Mouse (Mus musculus) ZHBTc4 (cell line): ENCODE data around the gene Vezf1.
"Not testable (repeated sequence)": the region's sequence is repeated elsewhere in the genome, so short reads cannot be mapped to it uniquely, and the experiment has no call there.

ENCODE experiments used
- DNase-seq: peaks from one replicate; pipeline ENCODE4 v3.0.0-alpha.2; 2011; ENCODE audit warnings: low read depth, low spot score

Vezf1 gene

DNA sequence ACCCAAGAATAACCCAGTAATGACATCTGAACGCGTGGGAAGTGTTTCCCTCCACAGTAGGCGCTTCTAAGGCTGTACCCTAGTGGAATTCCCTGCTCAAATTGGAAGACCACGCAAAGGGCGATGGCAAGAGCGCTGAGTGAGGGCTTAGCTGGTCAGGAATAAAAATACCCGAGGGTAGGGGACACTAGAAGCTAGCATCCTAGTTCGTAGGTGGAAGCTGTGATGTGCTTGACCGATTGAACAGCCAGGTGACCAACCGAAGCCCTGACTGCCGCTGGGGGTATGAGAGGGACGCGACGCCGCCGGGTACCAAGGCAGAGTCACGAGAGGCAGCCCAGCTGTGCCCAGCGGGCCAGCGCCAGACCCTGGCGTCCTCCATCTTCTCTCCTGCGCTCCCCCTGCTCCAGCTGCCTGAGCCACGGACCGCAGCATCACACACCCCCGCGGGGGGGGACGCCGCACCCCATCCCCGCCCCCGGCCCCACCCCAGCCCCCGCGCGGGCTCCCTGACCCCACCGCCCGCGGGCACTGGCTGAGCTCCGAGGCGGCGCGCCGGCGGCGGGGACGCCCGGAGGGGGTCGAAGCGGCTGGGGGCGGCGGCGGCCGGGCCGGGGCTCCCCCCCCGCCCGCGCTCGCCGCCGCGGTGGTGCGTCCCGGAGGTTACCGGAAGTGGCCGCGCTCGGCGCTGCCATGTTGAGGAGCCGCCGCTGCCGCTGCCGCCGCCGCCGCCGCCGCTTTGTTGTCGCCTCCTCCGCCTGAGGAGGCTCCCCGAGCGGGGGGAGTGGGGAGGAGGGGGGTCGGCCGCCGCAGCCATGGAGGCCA lies at the start of gene Vezf1:
Gene Vezf1, plus strand, starts transcription at position 694 of the 825 bp plus-strand sequence.
- DNase-seq: peak; percentile 87

DNA sequence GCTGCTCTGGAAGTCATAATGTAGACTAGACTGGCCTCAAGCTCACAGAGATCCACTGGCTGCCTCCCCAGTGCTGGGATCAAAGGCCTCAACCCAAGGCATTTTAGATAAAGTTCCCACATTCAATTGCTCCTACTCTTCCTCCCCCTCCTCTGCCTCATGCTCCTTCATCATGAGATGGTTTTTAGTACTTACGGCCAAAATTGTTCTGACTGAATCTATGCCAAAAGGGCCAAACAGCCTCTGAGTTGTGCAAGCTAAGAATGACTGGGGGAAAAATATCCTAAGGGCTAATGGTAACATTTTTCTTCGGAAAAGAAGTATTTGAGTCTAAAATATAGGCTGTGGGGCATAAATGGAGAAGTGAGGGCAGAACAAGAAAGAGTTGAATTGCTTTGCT lies 44.1 kb upstream of the Vezf1 start:
- DNase-seq: no peak

DNA sequence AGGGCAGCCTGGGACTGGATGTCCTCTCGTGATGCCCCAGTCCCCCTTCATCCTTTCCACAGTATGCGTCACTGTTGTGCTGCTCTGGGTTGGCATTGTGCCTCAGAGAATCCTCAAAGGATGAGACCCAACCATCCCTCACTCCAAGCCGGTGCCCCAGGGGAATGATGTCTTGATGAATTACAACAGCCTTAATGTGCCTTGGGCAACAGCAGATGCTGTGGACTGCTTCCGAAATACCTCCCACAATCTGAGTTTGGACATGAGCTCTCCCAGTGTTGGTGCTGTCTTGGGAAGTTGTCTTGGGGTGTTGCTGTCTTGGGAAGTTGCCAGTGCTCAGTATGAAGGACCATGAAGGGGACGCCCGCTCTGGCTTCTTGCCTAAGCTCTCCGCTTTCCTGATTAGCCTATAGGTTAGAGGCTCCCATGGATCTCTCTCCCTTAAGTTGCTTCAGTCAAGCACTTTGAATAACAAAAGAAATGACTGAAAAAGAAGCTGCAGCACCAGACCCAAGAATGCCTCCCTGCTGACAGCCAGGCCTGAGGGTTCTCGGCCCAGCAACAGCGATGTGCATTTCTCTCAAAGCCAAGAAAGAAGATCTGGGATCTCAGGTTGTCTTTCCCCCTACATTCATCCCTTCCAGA lies 40.6 kb upstream of the Vezf1 start:
- peak; percentile 93 for DNase-seq

DNA sequence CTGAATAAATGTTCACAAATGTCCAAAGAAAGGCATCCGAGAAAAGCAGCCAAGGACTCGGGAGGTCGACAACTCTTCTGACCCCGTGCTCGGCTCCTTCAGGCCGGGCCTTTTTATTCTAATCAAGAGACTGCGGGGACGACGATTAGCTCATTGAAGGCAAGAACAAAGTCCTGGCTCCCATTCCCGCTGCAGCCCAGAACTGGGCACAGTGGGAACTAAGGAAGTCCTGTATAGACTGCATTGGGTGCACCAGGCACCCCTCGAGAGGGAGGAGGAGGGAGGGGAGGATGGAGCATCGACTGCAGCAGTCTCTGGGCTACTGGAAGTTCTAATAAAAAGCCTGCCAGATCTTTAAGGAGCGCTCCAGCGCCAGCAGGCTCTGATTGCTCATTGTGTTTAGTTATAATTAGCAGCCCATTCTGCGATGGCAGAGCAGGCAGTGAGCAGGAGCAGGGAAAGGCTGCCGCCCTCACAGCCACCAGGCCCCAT lies 39.8 kb upstream of the Vezf1 start:
- DNase-seq: peak; percentile 78

DNA sequence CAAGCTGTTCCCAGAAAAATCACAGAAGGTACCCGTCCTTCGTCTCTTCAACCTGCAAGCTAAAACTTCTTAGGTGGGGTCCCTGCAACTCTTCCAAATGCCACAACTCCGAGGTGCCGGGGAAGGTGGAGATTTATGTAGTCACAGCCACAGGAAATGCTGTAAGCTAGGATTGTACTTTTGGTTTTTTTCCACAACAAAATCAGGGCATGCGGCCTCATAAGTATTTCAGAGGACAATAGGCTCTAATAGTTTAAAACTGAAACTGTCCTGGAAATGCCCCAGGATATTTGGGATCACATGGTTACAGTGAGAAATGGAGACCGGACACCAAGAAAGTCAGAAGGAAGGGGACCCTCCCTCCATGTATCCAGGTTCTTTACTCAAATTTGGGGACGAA lies 37.9 kb upstream of the Vezf1 start:
- no peak for DNase-seq

DNA sequence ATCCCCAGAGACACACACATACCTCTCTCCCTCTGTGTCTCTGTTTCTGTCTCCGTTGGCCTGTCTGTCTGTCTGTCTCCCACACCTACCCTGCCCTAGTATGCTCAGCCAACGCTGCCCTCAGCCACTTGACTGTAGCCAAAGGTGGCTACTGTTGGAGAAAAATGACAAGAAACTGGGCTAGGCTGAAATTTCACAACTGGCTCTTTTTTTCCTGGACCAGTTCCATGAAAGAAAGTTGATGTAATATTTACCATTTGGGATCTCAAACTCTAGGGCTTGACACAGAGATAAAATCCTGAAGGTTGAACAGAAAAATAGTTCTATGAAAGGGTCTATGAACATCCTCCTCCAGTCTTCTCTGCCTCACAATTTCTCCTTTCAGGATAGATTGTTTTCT lies 37.2 kb upstream of the Vezf1 start:
- DNase-seq: no peak

DNA sequence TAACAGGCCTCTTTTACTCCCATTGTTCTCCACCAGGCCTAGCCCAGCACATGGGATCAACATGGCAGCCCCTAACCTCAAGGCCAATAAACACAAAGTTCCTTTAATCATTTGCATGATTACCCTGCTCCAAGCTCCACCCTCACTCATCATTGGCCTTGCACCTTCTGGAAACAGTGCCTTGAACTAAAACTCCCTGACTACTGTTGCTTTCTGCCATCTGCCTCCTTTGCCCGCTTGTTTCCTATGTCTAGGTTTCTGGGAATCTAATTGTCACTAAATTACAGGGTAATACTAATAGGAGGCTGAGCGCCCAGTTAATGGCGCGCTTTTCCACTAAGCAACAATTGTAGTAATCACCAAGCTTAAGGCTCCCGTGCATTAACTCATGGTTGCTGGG lies 36.3 kb upstream of the Vezf1 start:
- DNase-seq: peak; percentile 69

DNA sequence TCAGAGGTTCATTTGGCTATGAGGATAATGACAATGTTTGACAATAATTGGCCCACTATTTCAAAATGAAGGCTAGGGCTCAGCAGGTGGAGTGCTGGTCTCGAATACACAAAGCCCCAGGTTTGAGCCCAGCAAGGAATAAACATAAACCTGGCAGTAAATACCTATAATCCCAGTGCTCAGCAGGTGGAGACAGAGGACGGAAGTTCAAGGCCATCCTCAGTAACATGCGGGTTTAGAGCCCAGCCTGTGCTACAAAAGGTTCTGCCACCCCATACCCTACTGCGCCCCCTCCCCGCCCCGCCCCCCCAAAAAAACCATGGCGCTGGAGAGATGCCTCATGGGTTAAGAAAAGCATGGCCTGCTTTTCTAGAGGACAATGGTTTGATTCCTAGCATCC lies 32.1 kb upstream of the Vezf1 start:
- DNase-seq: no peak

DNA sequence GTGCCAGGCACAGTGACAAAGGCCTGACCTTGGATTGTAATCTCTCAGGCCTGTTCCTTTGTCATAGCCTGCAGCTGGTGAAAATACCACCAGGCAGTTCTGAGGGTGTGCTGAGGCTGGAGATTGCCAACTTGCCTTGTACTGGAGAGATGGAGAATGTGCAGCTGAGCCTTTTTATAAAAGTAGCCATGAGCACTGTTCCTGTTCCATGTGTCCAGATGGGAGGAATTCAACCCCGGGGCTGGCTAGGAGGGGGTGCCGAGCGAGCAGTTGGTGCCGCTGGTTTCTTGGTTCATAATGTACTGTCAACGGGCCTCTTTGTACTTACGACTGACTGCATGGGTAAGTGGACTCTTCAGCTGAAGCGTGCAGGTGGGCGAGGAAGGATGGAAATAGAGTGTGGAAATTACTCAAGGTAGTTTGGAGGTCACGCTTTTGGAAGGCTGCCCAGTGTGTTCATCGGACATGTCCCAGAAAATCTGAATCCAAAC lies 31.3 kb upstream of the Vezf1 start:
- no peak for DNase-seq

DNA sequence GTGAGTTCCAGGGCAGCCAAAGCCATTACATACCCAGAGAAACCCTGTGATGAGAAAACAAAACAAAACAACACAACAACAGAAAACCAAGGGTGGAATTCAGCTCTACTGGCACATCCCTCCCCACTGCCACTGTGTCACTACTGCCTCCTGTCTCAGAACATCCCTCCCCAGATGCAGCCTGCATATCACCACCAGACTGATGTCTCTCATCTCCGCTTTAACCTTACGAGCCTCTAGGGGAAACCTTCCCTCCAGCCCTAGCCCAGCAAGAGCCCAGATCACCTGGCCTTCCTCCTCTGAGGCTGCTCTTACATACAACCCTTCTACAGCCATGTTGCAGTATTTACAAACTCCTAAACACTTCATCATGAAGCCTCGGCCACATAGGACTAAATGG lies 30.7 kb upstream of the Vezf1 start:
- peak; percentile 58 for DNase-seq

DNA sequence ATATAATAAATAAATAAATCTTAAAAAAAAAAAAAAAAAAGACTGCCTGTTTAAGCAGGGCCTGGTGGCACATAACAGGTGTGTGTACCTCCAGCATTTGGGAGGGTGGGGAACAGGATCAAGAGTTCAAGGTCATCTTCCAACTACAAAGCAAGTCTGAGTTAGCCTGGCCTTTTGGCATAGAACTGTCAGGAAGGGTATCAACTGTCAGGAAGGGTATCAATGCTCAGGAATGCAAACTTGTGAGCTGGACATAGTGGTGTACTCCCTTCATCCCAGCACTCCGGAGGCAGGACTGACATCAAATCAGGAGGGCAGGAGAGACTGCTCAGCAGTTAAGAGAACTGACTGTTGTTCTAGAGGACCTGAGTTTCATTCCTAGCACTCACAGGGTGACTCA lies 29.0 kb upstream of the Vezf1 start:
- peak; percentile 40 for DNase-seq

DNA sequence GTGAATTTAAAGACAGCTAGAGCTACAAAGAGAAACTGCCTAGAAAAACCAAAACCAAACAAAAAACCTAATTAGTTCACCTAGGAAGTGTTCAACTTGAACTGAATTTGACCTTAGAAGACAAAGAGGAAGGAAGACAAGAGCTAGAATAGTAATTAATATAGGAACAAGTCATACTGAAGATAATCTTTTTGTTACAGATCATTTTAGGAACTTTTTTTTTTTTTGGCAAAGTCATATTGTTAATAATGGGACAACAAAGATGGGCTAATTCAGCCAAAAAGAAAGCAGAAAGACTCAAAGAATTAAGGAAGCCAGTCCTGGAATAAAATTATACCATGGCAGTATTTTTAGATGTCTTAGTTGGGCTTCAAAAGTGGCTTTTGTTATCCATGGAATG lies 23.8 kb upstream of the Vezf1 start:
- DNase-seq: no peak

DNA sequence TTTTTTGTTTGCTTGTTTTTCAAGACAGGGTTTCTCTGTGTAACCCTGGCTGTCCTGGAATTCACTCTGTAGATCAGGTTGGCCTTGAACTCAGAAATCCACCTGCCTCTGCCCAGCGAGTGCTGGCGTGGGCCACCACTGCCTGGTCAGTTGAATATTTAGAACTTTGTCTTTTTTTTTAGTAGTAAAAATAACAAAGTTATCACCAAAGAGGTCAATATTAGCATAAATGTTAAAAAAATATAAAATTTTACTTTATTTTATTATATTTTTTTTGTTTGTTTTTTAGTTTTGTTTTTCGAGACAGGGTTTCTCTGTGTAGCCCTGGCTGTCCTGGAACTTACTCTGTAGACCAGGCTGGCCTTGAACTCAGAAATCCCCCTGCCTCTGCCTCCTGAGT lies 22.9 kb upstream of the Vezf1 start:
- DNase-seq: not testable (repeated sequence)

DNA sequence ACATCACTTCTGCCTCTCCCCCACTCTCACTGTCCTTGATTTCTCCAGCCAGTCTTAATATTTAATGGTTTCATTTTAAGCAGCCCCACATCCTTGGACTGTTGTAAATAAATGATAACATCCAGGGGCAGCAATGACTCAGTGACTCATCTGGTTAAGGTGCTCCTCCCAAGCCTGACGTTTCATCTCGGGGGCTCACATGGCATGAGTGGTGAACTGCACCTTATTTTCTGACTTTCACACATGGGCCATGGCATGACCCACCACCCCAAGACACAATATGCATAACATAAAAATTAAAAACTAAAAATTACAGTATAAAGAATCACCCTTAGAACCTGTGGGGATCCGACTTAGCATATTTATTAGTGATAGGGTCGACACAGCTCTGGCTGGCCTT lies 22.2 kb upstream of the Vezf1 start:
- DNase-seq: no peak

DNA sequence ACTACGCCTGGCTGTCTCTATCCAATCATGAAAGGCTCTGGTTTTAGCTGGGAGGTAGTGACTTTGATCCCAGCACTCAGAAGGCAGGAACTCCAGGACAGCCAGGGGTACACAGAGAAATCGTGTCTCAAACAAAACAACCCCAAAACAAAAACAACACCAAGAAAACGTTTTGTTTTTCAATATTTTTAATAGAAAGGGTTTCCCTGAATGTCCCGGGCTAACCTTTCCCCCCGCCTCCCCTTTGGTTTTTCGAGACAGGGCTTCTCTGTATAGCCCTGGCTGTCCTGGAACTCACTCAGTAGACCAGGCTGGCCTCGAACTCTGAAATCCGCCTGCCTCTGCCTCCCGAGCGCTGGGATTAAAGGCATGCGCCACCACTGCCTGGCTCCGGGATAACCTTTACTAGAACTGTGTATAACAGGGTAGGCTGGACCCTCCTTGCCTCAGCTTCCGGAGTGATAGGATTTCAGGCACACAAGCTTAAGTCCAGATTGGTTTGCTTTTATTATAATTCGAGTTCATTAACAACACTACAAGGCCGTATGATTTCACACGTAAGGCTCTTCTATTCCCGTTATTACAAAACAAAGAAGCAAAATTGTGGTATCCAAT lies 21.6 kb upstream of the Vezf1 start:
- peak; percentile 83 for DNase-seq

DNA sequence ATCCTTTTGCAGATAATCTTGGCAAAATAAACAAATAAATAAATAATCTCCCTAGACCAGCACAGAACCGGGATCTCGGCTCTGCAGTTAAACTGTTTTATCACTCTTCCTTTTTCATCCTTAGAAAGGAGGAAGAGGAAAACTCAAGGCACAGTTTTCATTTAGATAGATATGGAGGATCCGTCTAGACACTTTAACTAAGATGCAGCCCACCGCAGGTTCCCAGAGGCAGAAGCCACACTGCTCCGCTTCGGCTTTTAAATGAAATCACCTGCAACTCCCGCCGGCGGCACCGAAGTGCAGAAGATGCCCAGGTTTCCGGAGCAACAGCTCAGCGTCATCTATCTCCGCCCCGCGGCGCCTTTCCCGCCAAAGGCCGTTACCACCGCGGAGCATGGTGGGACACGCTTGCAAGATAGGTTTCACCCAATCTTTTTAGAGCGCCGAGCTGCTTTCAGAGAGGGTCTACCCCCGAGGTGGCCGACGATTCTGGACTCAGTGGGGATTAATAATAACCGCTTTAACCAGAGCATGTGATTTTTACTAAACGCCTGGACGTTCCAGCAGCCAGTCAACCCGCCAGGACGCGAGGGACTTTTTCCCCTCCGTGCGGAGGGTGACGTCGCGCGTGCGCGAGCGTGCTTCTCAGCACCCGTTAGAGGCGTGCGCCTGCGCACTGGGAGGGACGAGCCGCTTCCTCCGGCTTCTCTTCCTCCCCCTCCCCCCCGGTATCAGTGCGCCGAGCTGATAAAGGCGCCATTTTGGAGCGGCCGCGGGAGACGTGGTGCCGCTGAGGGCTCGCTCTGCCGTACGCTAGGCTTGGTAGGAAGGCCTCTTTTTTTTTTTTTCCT lies 20.9 kb upstream of the Vezf1 start, which contains the start of gene Srsf1:
Gene Srsf1, plus strand, starts transcription at position 430 of the 851 bp plus-strand sequence.
- peak; percentile 99 for DNase-seq

DNA sequence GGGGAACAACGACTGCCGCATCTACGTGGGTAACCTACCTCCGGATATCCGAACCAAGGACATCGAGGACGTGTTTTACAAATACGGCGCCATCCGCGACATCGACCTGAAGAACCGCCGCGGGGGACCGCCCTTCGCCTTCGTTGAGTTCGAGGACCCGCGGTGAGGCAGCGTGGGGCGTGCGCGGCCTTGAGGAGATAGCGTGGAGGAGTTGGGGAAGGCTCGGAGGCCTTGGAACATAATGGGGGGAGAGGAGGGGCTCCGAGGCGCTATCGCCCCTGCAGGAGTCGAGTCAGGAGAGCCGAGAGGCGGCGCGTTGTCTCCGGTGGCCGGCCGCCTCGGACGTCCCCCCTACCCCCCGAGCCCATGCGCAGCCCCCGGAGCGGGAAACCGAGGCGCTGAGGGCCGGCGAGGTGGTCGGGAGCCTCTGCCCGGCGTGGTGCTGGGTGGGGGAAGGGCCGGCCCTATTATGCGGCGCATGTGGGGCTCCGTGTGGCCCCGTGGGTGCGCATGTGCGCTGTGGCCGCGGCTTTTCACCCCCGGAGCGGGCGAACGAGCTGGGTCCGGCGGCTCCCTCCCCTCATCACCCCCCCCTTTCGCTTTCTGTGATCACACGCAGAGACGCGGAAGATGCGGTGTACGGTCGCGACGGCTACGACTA lies 20.1 kb upstream of the Vezf1 start:
- DNase-seq: peak; percentile 77

DNA sequence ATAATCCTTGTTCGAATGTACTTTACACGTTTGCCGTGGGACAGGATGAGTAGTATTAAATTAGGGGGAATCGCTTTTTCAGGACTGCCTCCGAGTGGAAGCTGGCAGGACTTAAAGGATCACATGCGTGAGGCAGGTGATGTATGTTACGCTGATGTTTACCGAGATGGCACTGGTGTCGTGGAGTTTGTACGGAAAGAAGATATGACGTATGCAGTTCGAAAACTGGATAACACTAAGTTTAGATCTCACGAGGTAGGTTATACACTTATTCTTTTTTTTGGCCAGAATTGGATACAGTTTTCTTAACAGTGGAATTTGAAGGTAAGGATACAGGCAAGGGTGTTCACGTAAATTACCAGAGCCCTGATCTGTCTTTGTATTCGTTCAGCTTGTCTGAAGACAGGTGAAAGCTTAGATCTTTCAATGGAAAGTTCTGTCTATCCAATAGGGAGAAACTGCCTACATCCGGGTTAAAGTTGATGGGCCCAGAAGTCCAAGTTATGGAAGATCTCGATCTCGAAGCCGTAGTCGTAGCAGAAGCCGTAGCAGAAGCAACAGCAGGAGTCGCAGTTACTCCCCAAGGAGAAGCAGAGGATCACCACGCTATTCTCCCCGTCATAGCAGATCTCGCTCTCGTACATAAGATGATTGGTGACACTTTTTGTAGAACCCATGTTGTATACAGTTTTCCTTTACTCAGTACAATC lies 19.0 kb upstream of the Vezf1 start:
- DNase-seq: peak; percentile 60

DNA sequence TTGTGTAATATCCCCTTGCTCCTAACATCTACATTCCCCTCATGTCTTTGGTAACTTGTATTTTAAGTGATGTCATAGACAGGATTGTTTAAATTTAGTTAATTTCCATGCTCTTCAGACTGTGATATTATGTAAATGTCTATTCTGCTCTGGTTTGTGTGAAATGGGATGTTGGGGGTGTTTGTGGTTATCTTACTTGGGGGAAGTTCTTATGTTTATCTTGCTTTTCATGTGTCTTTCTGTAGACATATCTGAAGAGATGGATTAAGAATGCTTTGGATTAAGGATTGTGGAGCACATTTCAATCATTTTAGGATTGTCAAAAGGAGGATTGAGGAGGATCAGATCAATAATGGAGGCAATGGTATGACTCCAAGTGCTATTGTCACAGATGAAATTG lies 18.3 kb upstream of the Vezf1 start:
- no peak for DNase-seq

DNA sequence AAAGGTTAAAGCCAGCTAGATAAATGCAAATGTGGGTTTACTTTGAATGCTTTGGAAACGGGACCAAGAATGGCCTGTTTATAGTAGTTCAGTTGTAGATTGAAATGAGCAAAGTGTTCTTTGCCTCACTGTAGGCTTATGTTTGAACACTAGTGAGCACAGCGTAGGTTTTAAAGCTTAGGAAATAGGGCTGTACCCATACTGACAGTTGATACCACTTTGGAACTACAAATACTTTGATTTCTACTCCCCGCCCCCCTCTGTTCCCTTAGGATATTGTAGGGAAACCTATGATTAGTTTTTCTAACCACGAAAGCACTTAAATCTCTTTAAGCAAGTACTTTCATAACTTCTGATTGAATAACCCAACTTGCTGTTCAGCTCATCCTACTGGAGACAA lies 15.4 kb upstream of the Vezf1 start:
- DNase-seq: no peak
